Mouse (Mus musculus) E14TG2a.4 (cell line): ENCODE measurements around the gene Olfr884.

ENCODE experiments used
- H3K27me3 ChIP-seq: 2 replicates; pipeline ENCODE4 v1.6.1; 2014; ENCODE audit warnings: low read length, control low read depth; ENCODE audit not compliant: insufficient read depth
- H3K36me3 ChIP-seq: 2 replicates; pipeline ENCODE4 v1.6.1; 2014; ENCODE audit warnings: low read length, control low read depth; ENCODE audit not compliant: insufficient read depth
- H3K4me1 ChIP-seq: replicated peaks from 2 replicates; pipeline ENCODE4 v1.6.1; 2014; ENCODE audit warnings: low read depth, low read length, control low read depth
- H3K4me3 ChIP-seq: replicated peaks from 2 replicates; pipeline ENCODE4 v1.5.1; 2014; ENCODE audit warnings: mild to moderate bottlenecking, low read length
- H3K9me3 ChIP-seq: 2 replicates; pipeline ENCODE4 v1.6.1; 2014; ENCODE audit warnings: low read length, control low read depth
- CTCF ChIP-seq: conservative IDR thresholded peaks from 2 replicates; pipeline ENCODE4 v1.5.1; 2014; ENCODE audit warnings: low read length
- NANOG ChIP-seq: IDR thresholded peaks from 2 replicates; pipeline ENCODE4 v1.6.1; 2014; ENCODE audit warnings: borderline replicate concordance, low read length, mixed read lengths
- POU5F1 ChIP-seq: IDR thresholded peaks from 2 replicates; pipeline ENCODE4 v1.6.1; 2014; ENCODE audit warnings: low read length, borderline replicate concordance

The Olfr884 gene

DNA sequence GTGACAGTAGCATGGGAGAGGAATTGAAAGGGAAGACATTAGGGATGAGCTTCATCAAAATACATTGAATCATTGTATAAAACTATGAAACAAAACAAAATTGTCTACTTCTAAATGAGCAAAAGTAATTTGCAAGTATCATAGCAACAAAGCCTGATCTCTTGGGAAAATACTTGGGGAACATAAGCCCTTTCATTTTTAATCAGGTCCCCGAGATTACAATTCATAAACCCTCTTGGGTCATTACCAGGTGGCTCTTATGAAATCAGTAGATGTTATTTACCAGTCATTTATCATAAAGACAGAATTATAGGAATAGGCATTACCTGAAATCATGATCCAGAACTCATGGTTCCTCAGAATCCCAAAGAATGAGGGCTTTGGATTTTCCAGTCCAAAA lies at the start of gene Olfr884:
Olfr884 (plus strand) TSS at position 301 of the 400 bp plus-strand sequence.
- Histone ChIP-seq H3K9me3 (no peaks in the 10 kb centered on the region), H3K36me3 (no peaks in the 10 kb centered on the region), H3K27me3 (no peaks in the 10 kb centered on the region), H3K4me1 (no peaks in the 10 kb centered on the region), H3K4me3 (no peak within 1 kb of the TSS)
- TF ChIP-seq CTCF (no peak), POU5F1 (no peak), NANOG (no peak)

DNA sequence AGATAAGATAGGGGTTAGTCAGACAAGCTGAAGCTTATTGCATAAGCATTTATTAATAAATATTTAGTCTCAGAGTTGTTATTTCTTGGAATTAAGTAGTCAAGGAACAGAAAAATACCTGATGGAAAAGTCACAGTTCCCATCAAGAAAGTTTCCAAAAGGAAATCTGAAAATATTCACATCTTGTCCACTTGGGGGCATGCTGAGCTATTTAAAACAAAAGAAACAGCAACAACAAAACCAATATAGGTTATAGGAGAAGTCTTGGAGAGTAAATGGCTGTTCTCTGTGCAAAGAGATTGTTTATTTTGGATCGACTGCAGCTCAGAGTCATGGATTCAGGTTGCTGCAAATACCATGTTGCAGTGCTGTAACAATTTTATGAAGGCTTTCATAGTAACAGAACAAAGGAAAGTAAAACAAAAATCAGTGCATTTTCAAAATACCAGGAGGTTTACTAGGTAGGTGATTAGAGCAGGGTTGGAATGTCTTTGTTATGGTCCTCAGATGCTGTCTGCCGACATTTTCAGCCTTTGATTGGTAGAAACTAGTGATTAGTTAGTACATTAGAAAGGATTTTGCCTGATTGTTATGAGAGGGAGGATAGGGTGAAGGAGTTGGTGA lies 47.7 kb upstream of the Olfr884 start:
- H3K4me1 ChIP-seq = no peaks in the 10 kb centered on the region
- H3K4me3 ChIP-seq = no peak overlapping the region
- no peaks in the 10 kb centered on the region for H3K36me3 ChIP-seq
- H3K9me3 ChIP-seq = no peaks in the 10 kb centered on the region
- H3K27me3 ChIP-seq = no peaks in the 10 kb centered on the region
- TF ChIP-seq NANOG (no peak), CTCF (peak; percentile 39)

DNA sequence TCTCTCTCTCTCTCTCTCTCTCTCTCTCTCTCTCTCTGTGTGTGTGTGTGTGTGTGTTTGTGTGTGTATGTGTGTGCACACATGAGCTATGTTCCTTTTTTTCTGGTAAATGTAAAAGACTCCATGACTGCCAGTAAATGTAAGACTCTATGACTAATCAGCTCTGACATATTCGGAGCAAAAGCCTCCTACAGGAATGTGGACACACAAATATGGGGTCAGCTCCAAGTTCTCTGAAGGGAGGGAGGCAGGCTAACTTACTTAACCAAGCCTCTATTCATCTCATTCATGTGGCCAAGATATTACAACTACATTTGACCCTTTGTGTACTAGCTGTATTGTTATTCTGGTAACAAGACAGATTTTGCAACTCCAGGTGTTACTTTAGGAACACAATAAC lies 46.3 kb upstream of the Olfr884 start:
- H3K27me3 ChIP-seq = no peaks in the 10 kb centered on the region
- no peaks in the 10 kb centered on the region for H3K36me3 ChIP-seq

DNA sequence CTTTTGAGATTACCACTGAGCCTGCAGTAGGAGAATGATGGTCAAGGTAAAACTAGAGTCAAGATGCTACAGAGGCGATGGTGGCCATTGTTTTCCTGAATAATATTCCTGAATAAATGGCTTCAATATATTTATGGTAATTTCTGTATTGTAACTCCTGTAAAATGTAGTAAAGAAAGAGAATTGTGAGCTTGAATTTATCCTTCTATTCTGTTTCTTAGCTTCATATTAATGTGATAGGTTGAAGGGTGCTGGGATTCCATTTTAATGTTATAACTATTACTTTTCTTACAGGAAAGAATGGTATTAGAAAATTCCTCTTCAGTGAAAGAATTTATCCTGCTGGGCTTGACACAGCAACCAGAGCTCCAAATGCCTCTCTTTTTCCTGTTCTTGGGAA lies 20.8 kb upstream of the Olfr884 start, which contains the start of gene Olfr883:
Olfr883 (plus strand) TSS at position 301 of the 400 bp plus-strand sequence.
- TF ChIP-seq NANOG (no peak), POU5F1 (no peak), CTCF (no peak)
- Histone ChIP-seq H3K36me3 (no peaks in the 10 kb centered on the region), H3K9me3 (0 out of 2 replicates have a peak, but pooled peaks cover under 1% of the 10 kb centered on the region), H3K27me3 (no peaks in the 10 kb centered on the region), H3K4me1 (no peaks in the 10 kb centered on the region), H3K4me3 (no peak within 1 kb of the TSS)

More for the DNA sequence above, 46.3 kb upstream of the Olfr884 start:
- Histone ChIP-seq H3K9me3 (no peaks in the 10 kb centered on the region), H3K4me3 (no peak overlapping the region), H3K4me1 (no peaks in the 10 kb centered on the region)
- TF ChIP-seq CTCF (no peak), POU5F1 (no peak), NANOG (no peak)

DNA sequence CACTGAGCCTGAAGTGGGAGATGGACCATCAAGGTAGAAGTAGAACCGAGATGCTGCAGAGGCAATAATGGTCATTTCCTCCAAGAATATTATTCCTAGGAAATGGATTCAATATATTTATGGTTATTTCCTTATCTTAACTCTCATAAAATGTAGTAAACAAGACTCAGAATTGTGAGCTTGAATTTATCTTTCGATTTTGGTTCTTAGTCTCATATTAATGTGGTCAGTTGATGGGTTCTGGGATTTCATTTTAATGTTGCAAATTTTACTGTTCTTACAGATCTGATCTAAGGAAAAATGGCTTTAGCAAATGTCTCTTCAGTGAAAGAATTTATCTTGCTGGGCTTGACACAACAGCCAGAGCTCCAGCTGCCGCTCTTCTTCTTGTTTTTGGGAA lies 14.7 kb downstream of the Olfr884 start, which contains the start of gene Olfr885:
Olfr885 (plus strand) TSS at position 301 of the 400 bp plus-strand sequence.
- H3K9me3 ChIP-seq = no peaks in the 10 kb centered on the region
- no peak within 1 kb of the TSS for H3K4me3 ChIP-seq
- TF ChIP-seq NANOG (no peak), POU5F1 (no peak), CTCF (no peak)
- no peaks in the 10 kb centered on the region for H3K27me3 ChIP-seq
- H3K36me3 ChIP-seq = no peaks in the 10 kb centered on the region
- H3K4me1 ChIP-seq = no peaks in the 10 kb centered on the region

DNA sequence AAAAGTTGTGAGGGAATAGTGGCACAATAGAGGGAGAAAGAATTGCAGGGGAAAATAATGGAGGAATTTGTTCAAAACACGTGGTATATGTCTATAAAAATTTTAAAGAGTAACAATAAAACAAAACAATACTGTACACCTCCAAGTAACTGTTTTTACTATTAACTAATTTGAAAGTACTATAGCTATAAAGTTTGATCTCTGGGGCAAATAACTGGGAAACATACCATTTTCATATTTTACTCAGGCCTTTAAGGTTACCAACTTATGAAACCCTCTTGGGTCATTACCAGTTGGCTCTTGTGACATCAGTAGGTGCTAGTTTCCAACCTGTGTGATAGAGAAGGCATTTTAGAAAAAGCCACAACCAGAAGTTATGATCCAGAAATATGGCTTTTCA lies 37.4 kb downstream of the Olfr884 start, which contains the start of gene Olfr887:
Olfr887 (plus strand) TSS at position 301 of the 400 bp plus-strand sequence.
- TF ChIP-seq POU5F1 (no peak), NANOG (no peak), CTCF (no peak)

More for the DNA sequence above, 37.4 kb downstream of the Olfr884 start, which contains the start of gene Olfr887:
- no peaks in the 10 kb centered on the region for H3K27me3 ChIP-seq
- H3K4me3 ChIP-seq = no peak within 1 kb of the TSS
- no peaks in the 10 kb centered on the region for H3K9me3 ChIP-seq
- no peaks in the 10 kb centered on the region for H3K36me3 ChIP-seq
- no peaks in the 10 kb centered on the region for H3K4me1 ChIP-seq
